Mouse (Mus musculus): Measurements from ENCODE around the gene Lmntd1. TPM values are rescaled to one million over a fixed set of nuclear protein-coding genes. Genes with fewer than 3 reads are reported as not detected.
A peak's percentile ranks its signal among the peaks of the same experiment; 100 is the strongest.

Gene Lmntd1
- polyA plus RNA-seq, 1 experiment from 2014 or later: 1.8 TPM

- Histone ChIP-seq H3K27ac (ENCODE audit: low read depth, low read length) (no peak overlapping the region), H3K4me1 (ENCODE audit: control insufficient read depth, insufficient read depth, low read depth, low read length) (peaks cover 2% of the 10 kb centered on the region; the same call in 1 of the 2 replicates), H3K27me3 (replicated peaks; ENCODE audit: control insufficient read depth, insufficient read depth, low read length) (no peaks in the 10 kb centered on the region), H3K36me3 (ENCODE audit: control insufficient read depth, insufficient read depth, low read length) (no peaks in the 10 kb centered on the region), H3K9ac (ENCODE audit: low read depth, low read length) (no peak overlapping the region), H3K4me3 (ENCODE audit: low read length) (no peak overlapping the region), H3K4me2 (ENCODE audit: low read length) (no peak overlapping the region), H3K9me3 (ENCODE audit: control insufficient read depth, low read length) (no peaks in the 10 kb centered on the region)
- WGBS: 58% methylated on average over 12 of the region's 12 CpGs
- ATAC-seq: no peak
These were observed 91.5 kb downstream of the Lmntd1 start for GRCm38 (mm10) chr6:145522617-145523016.

GRCm38 (mm10) chr6:145517002-145517401 is 97.1 kb downstream of the Lmntd1 start:
- H3K4me2 ChIP-seq (ENCODE audit: low read length): no peak overlapping the region
- H3K4me1 ChIP-seq (ENCODE audit: control insufficient read depth, insufficient read depth, low read depth, low read length): peaks cover 8% of the 10 kb centered on the region
- H3K36me3 ChIP-seq (ENCODE audit: control insufficient read depth, insufficient read depth, low read length): no peaks in the 10 kb centered on the region
- no peak for ATAC-seq
- WGBS: 33% methylated on average over 10 of the region's 10 CpGs
- H3K9me3 ChIP-seq (ENCODE audit: control insufficient read depth, low read length): no peaks in the 10 kb centered on the region
- no peak overlapping the region for H3K27ac ChIP-seq (ENCODE audit: low read depth, low read length)
- no peaks in the 10 kb centered on the region for H3K27me3 ChIP-seq (replicated peaks; ENCODE audit: control insufficient read depth, insufficient read depth, low read length)
- no peak overlapping the region for H3K4me3 ChIP-seq (ENCODE audit: low read length)
- no peak overlapping the region for H3K9ac ChIP-seq (ENCODE audit: low read depth, low read length)

GRCm38 (mm10) chr6:145515859-145516581 is 98.1 kb downstream of the Lmntd1 start:
- Histone ChIP-seq H3K27me3 (replicated peaks; ENCODE audit: control insufficient read depth, insufficient read depth, low read length) (no peaks in the 10 kb centered on the region), H3K4me2 (ENCODE audit: low read length) (no peak overlapping the region), H3K36me3 (ENCODE audit: control insufficient read depth, insufficient read depth, low read length) (no peaks in the 10 kb centered on the region), H3K27ac (ENCODE audit: low read depth, low read length) (no peak overlapping the region), H3K9ac (ENCODE audit: low read depth, low read length) (no peak overlapping the region), H3K9me3 (ENCODE audit: control insufficient read depth, low read length) (no peaks in the 10 kb centered on the region), H3K4me1 (ENCODE audit: control insufficient read depth, insufficient read depth, low read depth, low read length) (peaks cover 8% of the 10 kb centered on the region), H3K4me3 (ENCODE audit: low read length) (no peak overlapping the region)
- WGBS: 66% methylated on average over 10 of the region's 10 CpGs
- ATAC-seq: peak; percentile 66; the same call in 1 of the 2 replicates

- Histone ChIP-seq H3K4me2 (ENCODE audit: low read length) (no peak overlapping the region), H3K36me3 (ENCODE audit: control insufficient read depth, insufficient read depth, low read length) (no peaks in the 10 kb centered on the region), H3K9me3 (ENCODE audit: control insufficient read depth, low read length) (no peaks in the 10 kb centered on the region), H3K9ac (ENCODE audit: low read depth, low read length) (no peak overlapping the region), H3K27me3 (replicated peaks; ENCODE audit: control insufficient read depth, insufficient read depth, low read length) (no peaks in the 10 kb centered on the region), H3K4me1 (ENCODE audit: control insufficient read depth, insufficient read depth, low read depth, low read length) (peaks cover 5% of the 10 kb centered on the region), H3K27ac (ENCODE audit: low read depth, low read length) (no peak overlapping the region), H3K4me3 (ENCODE audit: low read length) (no peak overlapping the region)
- 41% methylated on average over 8 of the region's 8 CpGs for WGBS
- no peak for ATAC-seq
These were observed 102.9 kb downstream of the Lmntd1 start for GRCm38 (mm10) chr6:145511265-145511664.

- H3K4me2 ChIP-seq (ENCODE audit: low read length): no peak overlapping the region
- H3K27ac ChIP-seq (ENCODE audit: low read depth, low read length): no peak overlapping the region
- H3K36me3 ChIP-seq (ENCODE audit: control insufficient read depth, insufficient read depth, low read length): no peaks in the 10 kb centered on the region
- no peak for ATAC-seq
- H3K4me1 ChIP-seq (ENCODE audit: control insufficient read depth, insufficient read depth, low read depth, low read length): no peaks in the 10 kb centered on the region
- no peak overlapping the region for H3K4me3 ChIP-seq (ENCODE audit: low read length)
- 87% methylated on average over 12 of the region's 12 CpGs for WGBS
- H3K9me3 ChIP-seq (ENCODE audit: control insufficient read depth, low read length): peaks cover 5% of the 10 kb centered on the region
- H3K27me3 ChIP-seq (replicated peaks; ENCODE audit: control insufficient read depth, insufficient read depth, low read length): no peaks in the 10 kb centered on the region
- no peak overlapping the region for H3K9ac ChIP-seq (ENCODE audit: low read depth, low read length)
These were observed 105.3 kb downstream of the Lmntd1 start for GRCm38 (mm10) chr6:145508828-145509227.

GRCm38 (mm10) chr6:145501751-145502150 is 112.4 kb downstream of the Lmntd1 start:
- 86% methylated on average over 7 of the region's 7 CpGs for WGBS

GRCm38 (mm10) chr6:145499574-145500546 is 114.3 kb downstream of the Lmntd1 start:
- H3K4me2 ChIP-seq (ENCODE audit: low read length): no peak overlapping the region
- peaks cover 7% of the 10 kb centered on the region for H3K9me3 ChIP-seq (ENCODE audit: control insufficient read depth, low read length)
- H3K27ac ChIP-seq (ENCODE audit: low read depth, low read length): no peak overlapping the region
- H3K36me3 ChIP-seq (ENCODE audit: control insufficient read depth, insufficient read depth, low read length): no peaks in the 10 kb centered on the region
- 81% methylated on average over 19 of the region's 19 CpGs for WGBS
- H3K4me1 ChIP-seq (ENCODE audit: control insufficient read depth, insufficient read depth, low read depth, low read length): no peaks in the 10 kb centered on the region; the same call in 1 of the 2 replicates
- H3K4me3 ChIP-seq (ENCODE audit: low read length): no peak overlapping the region
- no peak overlapping the region for H3K9ac ChIP-seq (ENCODE audit: low read depth, low read length)
- H3K27me3 ChIP-seq (replicated peaks; ENCODE audit: control insufficient read depth, insufficient read depth, low read length): no peaks in the 10 kb centered on the region
- no peak for ATAC-seq

More at GRCm38 (mm10) chr6:145501751-145502150, 112.4 kb downstream of the Lmntd1 start:
- no peak for ATAC-seq
- Histone ChIP-seq H3K9me3 (ENCODE audit: control insufficient read depth, low read length) (peaks cover 7% of the 10 kb centered on the region), H3K27ac (ENCODE audit: low read depth, low read length) (no peak overlapping the region), H3K27me3 (replicated peaks; ENCODE audit: control insufficient read depth, insufficient read depth, low read length) (no peaks in the 10 kb centered on the region), H3K4me2 (ENCODE audit: low read length) (no peak overlapping the region), H3K4me1 (ENCODE audit: control insufficient read depth, insufficient read depth, low read depth, low read length) (no peaks in the 10 kb centered on the region; the same call in 1 of the 2 replicates), H3K4me3 (ENCODE audit: low read length) (no peak overlapping the region), H3K36me3 (ENCODE audit: control insufficient read depth, insufficient read depth, low read length) (no peaks in the 10 kb centered on the region), H3K9ac (ENCODE audit: low read depth, low read length) (no peak overlapping the region)

- no peak overlapping the region for H3K4me2 ChIP-seq (ENCODE audit: low read length)
These were observed 118.4 kb downstream of the Lmntd1 start for GRCm38 (mm10) chr6:145495731-145496130.

GRCm38 (mm10) chr6:145488251-145488650 is 125.9 kb downstream of the Lmntd1 start:
- H3K4me3 ChIP-seq (ENCODE audit: low read length): no peak overlapping the region
- ATAC-seq: no peak
- H3K9me3 ChIP-seq (ENCODE audit: control insufficient read depth, low read length): no peaks in the 10 kb centered on the region
- no peak overlapping the region for H3K9ac ChIP-seq (ENCODE audit: low read depth, low read length)
- peaks cover 9% of the 10 kb centered on the region for H3K4me1 ChIP-seq (ENCODE audit: control insufficient read depth, insufficient read depth, low read depth, low read length)
- no peak overlapping the region for H3K4me2 ChIP-seq (ENCODE audit: low read length)
- 71% methylated on average over 2 of the region's 2 CpGs for WGBS
- no peaks in the 10 kb centered on the region for H3K27me3 ChIP-seq (replicated peaks; ENCODE audit: control insufficient read depth, insufficient read depth, low read length)
- no peak overlapping the region for H3K27ac ChIP-seq (ENCODE audit: low read depth, low read length)
- H3K36me3 ChIP-seq (ENCODE audit: control insufficient read depth, insufficient read depth, low read length): no peaks in the 10 kb centered on the region

More at GRCm38 (mm10) chr6:145495731-145496130, 118.4 kb downstream of the Lmntd1 start:
- H3K27me3 ChIP-seq (replicated peaks; ENCODE audit: control insufficient read depth, insufficient read depth, low read length): no peaks in the 10 kb centered on the region
- no peak overlapping the region for H3K4me3 ChIP-seq (ENCODE audit: low read length)
- H3K9me3 ChIP-seq (ENCODE audit: control insufficient read depth, low read length): no peaks in the 10 kb centered on the region
- H3K9ac ChIP-seq (ENCODE audit: low read depth, low read length): no peak overlapping the region
- no peak for ATAC-seq
- H3K36me3 ChIP-seq (ENCODE audit: control insufficient read depth, insufficient read depth, low read length): no peaks in the 10 kb centered on the region
- H3K27ac ChIP-seq (ENCODE audit: low read depth, low read length): no peak overlapping the region
- 95% methylated on average over 7 of the region's 7 CpGs for WGBS
- no peaks in the 10 kb centered on the region for H3K4me1 ChIP-seq (ENCODE audit: control insufficient read depth, insufficient read depth, low read depth, low read length)
